Mouse (Mus musculus) macrophage (primary cell): Measurements from ENCODE around the gene Mnat1. TPM values are rescaled to one million over a fixed set of nuclear protein-coding genes. Genes with fewer than 3 reads are reported as not detected.
A peak's percentile ranks its signal among the peaks of the same experiment; 100 is the strongest.
"Not testable (repeated sequence)": the region's sequence is repeated elsewhere in the genome, so short reads cannot be mapped to it uniquely, and the experiment has no call there.

Source experiments
- H3K27ac ChIP-seq: fragments of 350-480 bp; formaldehyde crosslinking; 2 replicates; pipeline ENCODE4 v1.9.0; 2021
- H3K36me3 ChIP-seq: fragments of 350-480 bp; formaldehyde crosslinking; 2 replicates; pipeline ENCODE4 v1.9.0; 2021; ENCODE audit errors: inconsistent target
- H3K4me3 ChIP-seq: fragments of 350-480 bp; formaldehyde crosslinking; 2 replicates; pipeline ENCODE4 v1.9.0; 2021; ENCODE audit errors: inconsistent target
- H3K79me2 ChIP-seq: fragments of 350-480 bp; formaldehyde crosslinking; 2 replicates; pipeline ENCODE4 v1.9.0; 2021; ENCODE audit errors: inconsistent target
- WGBS: methylation state at CpG from one replicate; pipeline ENCODE4 v1.1.7; 2026; ENCODE audit warnings: inconsistent platforms; ENCODE audit not compliant: missing documents; 5-methylcytosine and 5-hydroxymethylcytosine counted together
- polyA plus RNA-seq: library from polyadenylated mRNA; stranded (reverse); fragments of 250-400 nt; gene quantifications from 3 replicates; pipeline ENCODE4 v1.2.4, GENCODE M21; 2018; ENCODE audit warnings: inconsistent platforms

The Mnat1 gene
- polyA plus RNA-seq, 1 experiment from 2014 or later: 12.3 TPM

DNA sequence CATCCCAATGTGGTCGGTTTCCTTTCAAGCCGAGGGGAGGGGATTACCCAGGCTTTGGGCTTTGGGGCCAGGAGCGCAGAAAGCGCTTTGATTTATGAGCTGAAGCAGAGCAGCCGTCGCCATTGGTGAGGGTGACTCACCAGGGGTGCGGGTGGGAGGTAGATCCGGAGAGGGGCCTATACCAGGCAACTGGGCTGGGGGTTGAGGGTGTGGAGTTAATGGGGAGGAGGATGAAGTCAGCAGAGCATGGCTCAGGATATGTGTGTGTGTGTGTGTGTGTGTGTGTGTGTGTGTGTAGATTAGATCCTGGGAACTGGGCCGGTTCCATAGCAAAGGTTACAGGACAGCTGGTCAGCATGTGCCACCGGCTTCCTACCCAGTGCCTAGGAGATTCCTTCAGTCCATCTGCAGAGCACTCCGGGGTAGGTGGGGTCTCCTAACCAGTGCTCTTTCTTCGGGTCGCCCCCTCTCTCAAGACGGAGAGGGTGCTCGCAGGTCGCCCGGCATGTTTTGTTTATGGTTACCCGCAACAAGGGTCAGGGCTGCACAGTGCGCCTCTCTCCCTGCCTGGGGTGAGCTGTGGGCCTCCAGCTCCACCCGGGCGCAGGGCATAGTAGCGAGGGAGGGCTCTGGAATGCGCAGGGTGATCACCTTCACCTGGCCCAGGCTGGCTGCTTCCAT lies 12.9 kb upstream of the Mnat1 start:
- Histone ChIP-seq H3K36me3 (no peaks in the 10 kb centered on the region), H3K79me2 (no peaks in the 10 kb centered on the region), H3K4me3 (no peak overlapping the region), H3K27ac (no peak overlapping the region)
- WGBS: 13% methylated on average over 23 of the region's 23 CpGs

DNA sequence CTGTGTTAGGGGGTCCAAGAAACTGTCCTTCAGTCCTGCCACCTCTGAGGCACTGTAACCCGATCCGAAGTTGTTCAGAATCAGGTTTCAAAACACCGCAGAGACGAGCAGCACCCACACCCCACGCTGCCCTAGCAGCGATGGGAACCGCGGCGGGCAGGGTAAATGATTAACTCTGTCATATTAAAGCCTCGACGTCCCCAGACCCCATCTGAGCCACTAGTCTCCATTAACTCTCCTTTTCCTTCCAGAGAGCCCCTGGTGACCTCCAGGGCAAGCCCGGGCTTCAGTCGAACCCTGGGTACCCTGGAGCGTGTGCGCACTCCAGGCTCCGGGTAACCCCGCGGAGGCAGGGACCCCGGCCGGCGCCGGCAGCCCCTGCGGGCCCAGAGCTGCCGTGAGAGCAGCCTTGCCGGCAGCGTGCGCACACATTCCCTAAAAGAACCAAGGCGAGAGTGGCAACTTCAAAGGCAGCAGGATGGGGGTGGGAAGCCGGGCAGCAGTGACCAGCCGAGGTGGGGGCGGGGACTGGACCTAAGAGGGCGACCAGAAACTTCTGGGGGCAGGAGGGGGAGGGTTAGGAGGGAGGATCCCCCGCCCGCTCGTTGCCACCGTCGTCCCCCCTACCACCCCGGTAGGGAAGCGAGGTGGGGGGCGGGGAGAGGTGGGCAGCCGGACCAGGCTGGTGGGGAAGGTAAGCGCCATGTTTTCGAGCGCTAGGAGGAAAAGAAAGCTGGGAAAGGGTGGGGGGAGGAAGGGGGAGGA lies 11.8 kb upstream of the Mnat1 start:
- 2% methylated on average over 39 of the region's 44 CpGs for whole genome bisulfite sequencing
- H3K79me2 ChIP-seq: no peaks in the 10 kb centered on the region
- H3K36me3 ChIP-seq: no peaks in the 10 kb centered on the region
- peak overlapping the region; percentile 27 for H3K4me3 ChIP-seq
- no peak overlapping the region for H3K27ac ChIP-seq

DNA sequence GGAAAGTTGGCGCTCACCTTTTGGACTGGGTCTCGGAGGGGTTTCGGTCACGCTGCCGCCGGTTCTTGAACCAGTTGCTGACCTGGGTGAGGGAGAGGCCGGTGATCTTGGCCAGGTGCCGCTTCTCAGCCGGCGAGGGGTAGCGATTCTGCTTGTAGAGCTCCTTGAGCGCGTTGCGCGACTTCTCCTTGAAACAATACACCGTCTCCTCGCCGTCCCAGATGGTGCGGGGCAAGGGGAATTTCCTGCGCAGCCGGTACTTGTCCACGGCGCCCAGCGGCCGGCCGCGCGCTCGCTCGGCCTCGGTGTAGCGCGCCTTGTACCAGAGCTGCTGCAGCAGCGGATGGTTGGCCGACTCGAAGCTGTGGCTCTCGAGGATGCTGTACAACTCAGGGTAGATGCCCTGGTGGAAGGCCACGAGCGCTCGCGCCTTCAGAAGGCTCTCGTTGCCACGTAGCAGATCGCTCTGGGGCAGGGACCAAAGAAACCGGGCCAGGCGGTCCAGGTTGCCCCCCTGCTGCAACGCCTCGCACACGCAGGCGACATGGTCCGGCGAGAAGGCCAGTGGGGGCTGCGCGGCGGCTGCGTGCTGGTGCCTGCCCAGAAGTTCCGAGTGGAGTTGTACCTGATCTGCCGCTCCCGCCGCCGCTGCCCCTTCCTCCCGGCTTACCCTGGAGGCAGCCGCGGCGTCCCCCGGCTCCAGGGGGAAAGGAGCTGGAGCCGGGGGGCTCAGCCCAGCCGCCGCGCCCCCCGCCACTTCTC lies 11.0 kb upstream of the Mnat1 start:
- Histone ChIP-seq H3K79me2 (no peaks in the 10 kb centered on the region), H3K27ac (no peak overlapping the region), H3K4me3 (peak overlapping the region; percentile 27), H3K36me3 (no peaks in the 10 kb centered on the region)
- WGBS: 1% methylated on average over 54 of the region's 71 CpGs

DNA sequence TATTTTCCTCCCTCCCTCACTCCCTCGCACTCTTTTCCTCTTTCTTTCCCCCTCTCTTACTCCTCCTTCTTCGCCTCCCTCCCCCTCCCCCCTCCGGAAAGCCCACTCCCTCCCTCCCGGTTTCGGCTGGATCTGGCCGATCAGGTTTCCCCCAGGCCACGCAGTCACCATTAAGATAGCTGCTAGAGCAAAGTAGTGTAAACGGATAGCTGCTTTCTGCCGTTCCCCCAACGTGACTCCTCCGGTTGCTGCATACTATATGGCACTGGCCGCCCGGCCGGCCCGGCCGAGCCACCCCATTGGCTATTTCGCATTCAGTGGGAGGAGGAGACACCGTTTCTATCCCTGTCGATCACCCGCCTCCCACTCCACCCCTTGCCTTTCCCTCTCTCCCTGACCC lies 10.3 kb upstream of the Mnat1 start, which contains the start of gene Six4:
Gene Six4 (minus strand): TSS at position 261 of the 400 bp plus-strand sequence.
- no peak within 1 kb of the TSS for H3K27ac ChIP-seq
- WGBS: 1% methylated on average over 17 of the region's 20 CpGs
- no peaks in the 10 kb centered on the region for H3K79me2 ChIP-seq
- peak within 1 kb of the TSS; percentile 27 for H3K4me3 ChIP-seq
- H3K36me3 ChIP-seq: no peaks in the 10 kb centered on the region

DNA sequence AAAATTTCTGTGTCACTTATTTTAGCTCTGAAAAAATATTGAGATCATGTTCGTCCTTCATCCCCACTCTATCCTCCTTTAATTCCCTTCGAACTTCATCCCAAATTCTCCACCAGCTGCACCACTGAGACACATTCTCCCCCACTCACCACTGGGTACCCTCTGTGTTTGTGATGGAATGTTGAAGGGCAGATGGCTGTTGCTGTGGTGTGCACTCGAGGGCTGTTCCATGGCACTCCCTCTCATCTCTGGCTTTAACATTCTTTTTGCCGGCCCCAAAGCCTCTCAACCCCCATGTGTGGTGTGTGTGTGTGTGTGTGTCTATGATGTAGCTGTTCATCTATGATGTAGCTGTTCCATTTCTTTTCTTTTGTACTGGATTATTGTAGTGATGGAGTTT lies 1.7 kb downstream of the Mnat1 start:
- peaks cover 67% of the 10 kb centered on the region for H3K79me2 ChIP-seq
- no peak overlapping the region for H3K27ac ChIP-seq
- WGBS: 79% methylated on average over 4 of the region's 4 CpGs
- no peaks in the 10 kb centered on the region for H3K36me3 ChIP-seq
- H3K4me3 ChIP-seq: no peak overlapping the region

DNA sequence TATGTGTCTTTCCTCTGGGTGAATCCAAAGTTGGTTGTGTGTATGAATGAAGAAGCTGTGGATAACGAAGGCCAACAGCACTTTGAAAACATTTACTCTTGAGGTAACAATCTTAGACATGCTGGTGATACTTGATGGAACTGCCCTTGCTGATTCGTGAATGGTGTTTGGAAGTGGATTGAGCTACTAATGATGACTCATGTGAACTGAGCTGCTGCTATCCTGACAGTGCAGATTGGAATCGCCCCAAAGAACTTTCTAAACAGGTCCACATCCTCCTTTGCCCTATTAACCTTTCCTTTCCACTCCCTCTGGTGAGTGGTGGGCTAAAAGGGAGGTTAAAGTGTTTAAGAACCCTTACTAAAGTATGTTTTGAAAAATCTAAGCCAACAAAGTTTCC lies 17.2 kb downstream of the Mnat1 start:
- WGBS: 94% methylated on average over 3 of the region's 3 CpGs
- Histone ChIP-seq H3K27ac (no peak overlapping the region), H3K4me3 (no peak overlapping the region), H3K79me2 (peaks cover 8% of the 10 kb centered on the region; the same call in 1 of the 2 replicates), H3K36me3 (no peaks in the 10 kb centered on the region)

DNA sequence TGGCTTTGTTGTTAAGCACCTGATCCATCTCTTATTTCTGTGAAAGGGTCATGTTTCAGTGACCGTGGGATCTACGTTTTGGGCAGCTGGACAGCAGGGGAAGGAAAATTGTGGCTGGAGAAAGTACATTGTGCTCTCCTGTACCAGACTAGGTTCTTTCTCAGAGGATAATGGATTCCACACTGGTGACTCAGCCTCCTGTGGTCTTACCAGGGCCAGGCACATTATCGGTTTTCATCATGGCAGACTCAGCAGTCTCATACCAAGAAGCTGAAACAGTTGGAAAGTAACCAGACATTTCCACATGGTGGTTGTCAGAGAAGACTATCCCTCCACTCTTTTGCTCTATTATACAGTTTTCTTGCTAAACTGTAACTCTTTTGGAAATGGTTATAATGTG lies 23.7 kb downstream of the Mnat1 start:
- Histone ChIP-seq H3K27ac (no peak overlapping the region), H3K4me3 (no peak overlapping the region), H3K79me2 (no peaks in the 10 kb centered on the region), H3K36me3 (no peaks in the 10 kb centered on the region)
- WGBS: 92% methylated on average over 3 of the region's 3 CpGs

DNA sequence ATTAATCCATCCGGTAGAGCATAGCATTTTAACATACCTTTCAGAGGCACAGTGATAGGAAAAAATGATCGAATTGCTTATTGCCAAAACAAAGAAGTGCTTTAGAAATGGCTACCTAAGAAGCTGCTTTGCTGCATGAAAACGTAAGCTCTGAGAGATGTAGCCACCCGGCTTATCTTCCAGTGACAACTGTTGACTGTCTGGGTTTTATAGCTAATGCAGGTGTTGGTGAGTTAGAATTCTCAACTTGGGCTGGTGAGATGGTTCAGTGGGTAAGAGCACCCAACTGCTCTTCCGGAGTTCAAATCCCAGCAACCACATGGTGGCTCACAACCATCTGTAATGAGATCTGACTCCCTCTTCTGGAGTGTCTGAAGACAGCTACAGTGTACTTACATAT lies 27.5 kb downstream of the Mnat1 start:
- not testable (repeated sequence) for H3K27ac ChIP-seq, H3K4me3 ChIP-seq, H3K79me2 ChIP-seq, H3K36me3 ChIP-seq
- WGBS: 96% methylated on average over 5 of the region's 5 CpGs

DNA sequence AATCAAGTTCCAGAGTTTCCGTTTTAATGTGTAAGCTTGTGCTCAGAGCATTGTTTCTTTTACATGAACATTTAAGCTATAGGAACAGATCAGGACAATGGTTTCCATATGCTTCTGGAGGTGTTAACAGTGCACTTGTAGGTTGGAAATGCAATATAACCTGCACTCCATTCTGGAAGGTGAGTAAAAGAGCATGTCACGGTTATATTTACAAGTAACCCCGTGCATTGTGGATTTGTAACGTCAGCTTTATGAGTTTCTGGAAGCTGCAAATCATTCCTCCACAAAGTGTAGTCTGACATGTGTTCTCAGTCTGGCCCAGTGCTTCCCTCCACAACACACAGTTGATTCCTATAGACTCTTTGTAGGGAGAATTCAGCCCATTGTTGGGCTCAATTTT lies 30.6 kb downstream of the Mnat1 start:
- Histone ChIP-seq H3K4me3 (no peak overlapping the region), H3K36me3 (no peaks in the 10 kb centered on the region), H3K79me2 (no peaks in the 10 kb centered on the region), H3K27ac (no peak overlapping the region)
- 91% methylated on average over 4 of the region's 4 CpGs for WGBS

DNA sequence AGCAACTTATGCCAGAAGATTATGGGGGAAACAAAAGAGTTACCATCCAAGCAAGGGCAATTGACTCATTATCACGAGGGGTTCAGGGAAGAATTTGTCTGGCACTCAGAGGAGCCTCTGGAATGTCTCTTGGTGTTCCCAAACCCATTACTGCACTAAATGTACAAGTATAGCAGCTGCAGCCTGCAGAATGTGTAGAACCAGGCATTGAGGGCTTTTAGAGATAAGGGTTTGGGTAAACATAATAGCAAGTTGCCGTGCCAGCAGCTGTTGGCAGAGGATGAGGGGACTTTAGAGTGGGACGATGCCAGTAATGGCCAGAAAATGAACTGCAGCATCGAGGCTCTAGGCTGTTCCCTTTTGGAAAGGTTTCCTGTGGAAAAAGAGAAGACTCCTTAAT lies 36.8 kb downstream of the Mnat1 start:
- Histone ChIP-seq H3K27ac (no peak overlapping the region), H3K36me3 (no peaks in the 10 kb centered on the region)
- WGBS: 84% methylated on average over 4 of the region's 4 CpGs

DNA sequence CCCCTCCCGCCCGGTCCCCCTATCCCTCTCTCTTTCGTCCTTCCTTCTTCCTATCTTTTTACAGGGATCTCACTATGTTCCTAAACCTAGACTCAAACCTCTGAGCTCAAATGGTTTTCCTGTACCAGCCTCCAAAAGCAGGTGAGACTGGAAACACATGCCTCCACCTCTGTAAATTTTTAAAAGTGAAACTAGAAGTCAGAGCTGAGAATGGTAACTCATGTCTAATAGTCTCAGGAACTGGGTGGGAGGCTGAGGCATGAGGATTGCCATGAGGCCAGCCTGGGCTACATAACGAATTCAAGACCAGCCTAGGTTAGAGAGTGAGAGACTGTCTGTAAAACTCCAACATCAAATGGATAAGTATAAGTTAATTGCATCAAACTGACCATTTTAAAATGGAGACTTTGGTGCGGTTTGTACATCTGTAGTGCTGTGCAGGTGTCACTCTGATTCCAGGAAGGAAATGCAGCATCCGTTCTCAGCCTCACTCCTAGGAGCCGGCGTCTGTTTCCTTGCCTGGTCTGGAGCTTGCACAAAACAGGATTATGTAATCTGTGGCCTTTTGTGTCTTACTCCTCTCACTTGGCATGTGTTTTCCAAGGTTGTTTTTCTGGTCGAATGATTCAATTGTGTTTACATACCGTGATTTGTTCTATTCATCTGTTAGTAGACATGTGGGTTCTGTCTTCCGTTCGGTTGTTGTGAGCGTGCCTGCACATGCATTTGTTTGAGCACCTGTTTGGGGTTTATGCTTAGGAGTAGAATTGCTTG lies 39.1 kb downstream of the Mnat1 start:
- Histone ChIP-seq H3K27ac (no peak overlapping the region), H3K36me3 (no peaks in the 10 kb centered on the region), H3K79me2 (no peaks in the 10 kb centered on the region; the same call in 1 of the 2 replicates), H3K4me3 (no peak overlapping the region)
- 64% methylated on average over 13 of the region's 13 CpGs for WGBS

More for the DNA sequence above, 36.8 kb downstream of the Mnat1 start:
- H3K4me3 ChIP-seq: no peak overlapping the region
- H3K79me2 ChIP-seq: no peaks in the 10 kb centered on the region; the same call in 1 of the 2 replicates

DNA sequence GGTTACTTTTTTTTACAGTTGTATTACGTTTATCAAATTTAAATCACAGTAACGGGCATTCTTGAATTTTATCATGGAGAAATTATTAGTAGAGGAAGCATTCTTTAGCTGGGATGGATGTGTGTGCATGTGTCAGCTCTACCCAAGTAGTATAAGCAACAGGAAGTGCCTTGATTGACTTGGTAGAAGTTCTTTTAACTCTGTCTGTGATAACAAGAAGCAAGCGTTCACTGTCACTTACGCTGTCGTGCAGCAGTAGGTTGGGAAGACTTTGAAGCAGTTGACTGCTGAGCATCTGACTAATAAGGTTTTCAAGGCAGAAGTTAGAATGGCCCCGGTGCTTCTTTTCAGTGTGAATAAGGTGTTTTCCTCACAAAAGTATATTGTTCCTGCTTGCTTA lies 47.3 kb downstream of the Mnat1 start:
- WGBS: 96% methylated on average over 6 of the region's 6 CpGs
- Histone ChIP-seq H3K36me3 (peaks cover 7% of the 10 kb centered on the region; the same call in 1 of the 2 replicates), H3K4me3 (no peak overlapping the region), H3K79me2 (no peaks in the 10 kb centered on the region), H3K27ac (no peak overlapping the region)

DNA sequence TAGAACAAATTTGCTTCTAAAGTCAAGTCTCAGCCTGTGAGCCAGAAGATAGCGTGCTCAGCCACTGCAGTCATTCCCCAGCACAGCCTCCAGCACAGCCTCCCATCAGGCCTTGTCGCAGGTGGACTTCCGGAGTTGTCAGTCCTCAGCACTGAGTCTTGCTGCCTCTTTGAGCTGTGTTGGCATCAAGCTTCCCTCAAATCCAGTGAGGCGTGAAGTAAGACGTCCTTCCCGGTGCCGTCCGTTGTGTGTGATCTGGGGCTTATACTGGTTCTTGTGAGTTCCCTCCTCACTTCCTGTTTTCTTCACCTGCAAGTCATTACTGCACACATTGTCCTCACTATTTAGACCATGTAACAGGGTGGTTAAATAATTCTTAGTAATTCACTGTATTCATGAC lies 60.4 kb downstream of the Mnat1 start:
- no peak overlapping the region for H3K27ac ChIP-seq
- H3K4me3 ChIP-seq: no peak overlapping the region
- no peaks in the 10 kb centered on the region for H3K79me2 ChIP-seq
- H3K36me3 ChIP-seq: no peaks in the 10 kb centered on the region
- 91% methylated on average over 8 of the region's 8 CpGs for WGBS

DNA sequence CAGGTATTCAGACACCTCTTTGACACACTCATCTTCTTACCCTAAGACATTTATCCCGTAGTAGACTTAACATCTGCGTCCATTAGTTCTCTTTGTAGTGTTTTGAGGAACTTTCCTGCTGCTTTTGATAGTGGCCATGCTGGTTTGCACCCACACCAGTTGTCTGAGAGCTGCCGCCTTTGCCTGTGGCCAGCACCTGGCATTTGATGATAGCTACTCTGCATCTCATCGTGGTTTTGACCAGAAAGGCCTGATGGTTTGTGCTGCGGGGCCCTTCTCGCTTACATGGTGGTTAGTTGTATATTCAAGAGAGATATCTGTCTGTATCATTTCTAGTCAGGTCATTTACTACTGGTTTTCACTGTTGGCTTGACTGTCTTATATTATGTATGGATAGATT lies 73.8 kb downstream of the Mnat1 start:
- Histone ChIP-seq H3K27ac (no peak overlapping the region), H3K36me3 (no peaks in the 10 kb centered on the region), H3K4me3 (no peak overlapping the region), H3K79me2 (no peaks in the 10 kb centered on the region)
- 70% methylated on average over 6 of the region's 6 CpGs for whole genome bisulfite sequencing
